Mouse (Mus musculus) CD4-positive, CD25-positive, alpha-beta regulatory T cell (primary cell): ENCODE data around the gene Vmn1r80. TPM values are rescaled to one million over a fixed set of nuclear protein-coding genes. Genes with fewer than 3 reads are reported as not detected.

Source experiments
- polyA plus RNA-seq: library from polyadenylated mRNA; unstranded; fragments of 100-300 nt; shearing (Covaris generic); gene quantifications from one replicate; pipeline ENCODE4 v1.2.1, GENCODE M21; 2017

Vmn1r80 gene
- polyA plus RNA-seq, result 0.04 TPM

DNA sequence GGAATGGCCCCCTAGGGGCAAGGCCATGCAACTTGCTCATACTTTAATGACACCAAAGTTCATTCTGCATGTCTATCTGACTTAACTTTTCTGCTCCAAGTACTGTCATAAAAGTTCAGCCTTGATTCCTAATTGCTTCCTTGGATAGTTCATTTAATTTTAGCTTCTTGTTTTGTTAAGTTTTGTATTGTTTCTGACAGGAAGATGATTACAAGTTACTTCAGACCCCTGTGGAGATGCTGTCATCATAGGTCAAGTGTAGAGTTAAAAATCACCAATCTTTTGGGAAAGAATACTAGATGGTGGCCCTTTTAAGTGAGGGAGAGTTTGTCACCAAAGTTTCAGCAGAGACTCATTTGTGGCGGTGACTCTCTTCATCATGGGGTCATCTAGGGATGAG is at the start of gene Vmn1r80:
TSS of gene Vmn1r80 (plus strand) at position 301 of the 400 bp plus-strand sequence.

DNA sequence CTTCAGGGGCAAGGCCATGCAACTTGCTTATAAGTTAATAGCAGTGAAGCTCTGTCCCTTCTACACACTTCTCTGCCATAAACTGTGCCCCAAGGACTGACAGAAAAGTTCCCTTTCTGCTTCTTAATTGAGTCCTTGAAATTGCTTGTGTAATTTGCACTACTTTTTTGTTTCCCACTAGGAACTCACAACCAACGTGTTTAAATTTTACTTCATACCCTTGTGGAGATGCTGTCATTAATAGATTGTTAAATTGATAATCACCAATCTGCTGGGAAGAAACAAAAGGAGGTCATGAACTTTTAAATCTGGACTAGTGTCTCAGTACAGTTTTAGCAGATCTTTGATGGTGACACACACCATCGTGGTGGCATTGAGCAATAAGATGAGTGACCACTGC is 39.1 kb upstream of the Vmn1r80 start, which contains the start of gene Vmn1r78:
TSS of gene Vmn1r78 (plus strand) at position 301 of the 400 bp plus-strand sequence.

GRCm38 (mm10) chr7:12170979-12171378 is 18.1 kb upstream of the Vmn1r80 start, which contains the start of gene Vmn1r79:
Vmn1r79 (plus strand) TSS chr7:12171279.

Other genes starting within 250 kb of the Vmn1r80 start
- gene Vmn1r77, start 152.5 kb upstream of the Vmn1r80 start, polyA plus RNA-seq, result not detected
- 0.07 TPM for gene Vmn1r78, start 39.0 kb upstream of the Vmn1r80 start, polyA plus RNA-seq
- gene Vmn1r79, start 18.0 kb upstream of the Vmn1r80 start, polyA plus RNA-seq, result not detected
- gene Vmn1r81, start 79.0 kb downstream of the Vmn1r80 start, polyA plus RNA-seq, result 0.07 TPM
- gene Vmn1r82, start 111.1 kb downstream of the Vmn1r80 start, polyA plus RNA-seq, result not detected
- gene Vmn1r83, start 140.2 kb downstream of the Vmn1r80 start, polyA plus RNA-seq, result not detected
- 0.05 TPM for gene Vmn1r84, start 180.0 kb downstream of the Vmn1r80 start, polyA plus RNA-seq
- gene Zfp551, start 233.5 kb downstream of the Vmn1r80 start, polyA plus RNA-seq, result 3.5 TPM